Mouse (Mus musculus) MEL (cell line): ENCODE measurements around the gene Derl3. TPM values are rescaled to one million over a fixed set of nuclear protein-coding genes. Genes with fewer than 3 reads are reported as not detected.

ENCODE experiments used
- DNase-seq: peaks from one replicate; pipeline ENCODE4 v3.0.0; 2011; ENCODE audit warnings: low read depth, low spot score
- H3K27ac ChIP-seq: 2 replicates; pipeline ENCODE4 v1.5.1; 2012; ENCODE audit warnings: low read depth, mild to moderate bottlenecking, control low read depth, low read length, moderate library complexity; ENCODE audit not compliant: control insufficient read depth
- H3K27me3 ChIP-seq, 2 experiments: fragments of 150-350 bp in 1 of 2; sonication (generic) in 1 of 2; 2 replicates each; pipeline ENCODE4 v1.6.1; 2012; ENCODE audit warnings: low read length in 2 of 2, mild to moderate bottlenecking in 2 of 2, improper control_type of control experiment in 1 of 2, moderate library complexity in 1 of 2; ENCODE audit not compliant: insufficient read depth in 2 of 2, control insufficient read depth in 1 of 2
- H3K36me3 ChIP-seq, 2 experiments: 2 replicates each; pipeline ENCODE4 v1.6.1; 2012 to 2014; ENCODE audit warnings: low read length in 2 of 2, improper control_type of control experiment in 1 of 2, inconsistent platforms in 1 of 2, mild to moderate bottlenecking in 1 of 2; ENCODE audit not compliant: insufficient read depth in 2 of 2, control insufficient read depth in 1 of 2
- H3K4me1 ChIP-seq, 2 experiments: fragments of 150-350 bp in 1 of 2; sonication (generic) in 1 of 2; 2 replicates each; pipeline ENCODE4 v1.6.1; 2012; ENCODE audit warnings: low read length in 2 of 2, improper control_type of control experiment in 1 of 2, mild to moderate bottlenecking in 1 of 2; ENCODE audit not compliant: insufficient read depth in 2 of 2, control insufficient read depth in 1 of 2
- H3K4me3 ChIP-seq, 2 experiments: fragments of 150-350 bp in 1 of 2; sonication (generic) in 1 of 2; 2 replicates each; pipeline ENCODE4 v1.5.1; 2012; ENCODE audit warnings: low read depth in 2 of 2, low read length in 2 of 2, mild to moderate bottlenecking in 2 of 2, moderate library complexity in 2 of 2, control low read depth in 1 of 2, improper control_type of control experiment in 1 of 2; ENCODE audit not compliant: control insufficient read depth in 1 of 2, insufficient read depth in 1 of 2
- H3K79me2 ChIP-seq: 2 replicates; pipeline ENCODE4 v1.6.1; 2012; ENCODE audit warnings: mild to moderate bottlenecking, low read length, moderate library complexity; ENCODE audit not compliant: control insufficient read depth, poor library complexity, insufficient read depth
- H3K9ac ChIP-seq: 2 replicates; pipeline ENCODE4 v1.6.1; 2012; ENCODE audit warnings: low read depth, mild to moderate bottlenecking, control low read depth, low read length, moderate library complexity; ENCODE audit not compliant: control insufficient read depth, poor library complexity, severe bottlenecking
- H3K9me3 ChIP-seq: fragments of 150-350 bp; sonication (generic); replicated peaks from 2 replicates; pipeline ENCODE4 v1.6.1; 2012; ENCODE audit warnings: mild to moderate bottlenecking, low read length, improper control_type of control experiment, moderate library complexity; ENCODE audit not compliant: insufficient read depth
- CHD1 ChIP-seq: IDR thresholded peaks from 2 replicates; pipeline ENCODE4 v1.6.1; 2012; ENCODE audit warnings: low read depth, mild to moderate bottlenecking, inconsistent platforms, low read length, improper control_type of control experiment
- EP300 ChIP-seq, 2 experiments: IDR thresholded peaks; 2 replicates each; pipeline ENCODE4 v1.6.1; 2011; ENCODE audit warnings: improper control_type of control experiment in 2 of 2, low read length in 2 of 2, low read depth in 1 of 2, mild to moderate bottlenecking in 1 of 2
- ETS1 ChIP-seq: IDR thresholded peaks from 2 replicates; pipeline ENCODE4 v1.6.1; 2012; ENCODE audit warnings: low read depth, mild to moderate bottlenecking, inconsistent platforms, low read length, improper control_type of control experiment, moderate library complexity
- GABPA ChIP-seq: IDR thresholded peaks from 2 replicates; pipeline ENCODE4 v1.6.1; 2012; ENCODE audit warnings: low read depth, mild to moderate bottlenecking, inconsistent platforms, low read length, improper control_type of control experiment, moderate library complexity
- JUND ChIP-seq: IDR thresholded peaks from 2 replicates; pipeline ENCODE4 v1.6.1; 2011; ENCODE audit warnings: low read depth, mild to moderate bottlenecking, improper control_type of control experiment, low read length
- MAFK ChIP-seq: IDR thresholded peaks from 2 replicates; pipeline ENCODE4 v1.6.1; 2011; ENCODE audit warnings: low read depth, mild to moderate bottlenecking, low read length, improper control_type of control experiment, borderline replicate concordance
- MAX ChIP-seq: IDR thresholded peaks from 2 replicates; pipeline ENCODE4 v1.6.1; 2011; ENCODE audit warnings: low read length, improper control_type of control experiment
- MEF2A ChIP-seq: IDR thresholded peaks from 2 replicates; pipeline ENCODE4 v1.6.1; 2014; ENCODE audit warnings: low read depth, mild to moderate bottlenecking, inconsistent platforms, low read length, improper control_type of control experiment; ENCODE audit not compliant: poor library complexity, insufficient replicate concordance, severe bottlenecking; ENCODE audit errors: extremely low read depth
- MYB ChIP-seq: IDR thresholded peaks from 2 replicates; pipeline ENCODE4 v1.6.1; 2011; ENCODE audit warnings: mild to moderate bottlenecking, low read depth, low read length, improper control_type of control experiment
- MYC ChIP-seq: IDR thresholded peaks from 2 replicates; pipeline ENCODE4 v1.6.1; 2011; ENCODE audit warnings: low read depth, mild to moderate bottlenecking, low read length, improper control_type of control experiment, moderate library complexity
- NELFE ChIP-seq: IDR thresholded peaks from 2 replicates; pipeline ENCODE4 v1.6.1; 2011; ENCODE audit warnings: low read depth, low read length, improper control_type of control experiment
- NRF1 ChIP-seq: IDR thresholded peaks from 2 replicates; pipeline ENCODE4 v1.6.1; 2014; ENCODE audit warnings: low read depth, mild to moderate bottlenecking, inconsistent platforms, low read length, improper control_type of control experiment, moderate library complexity; ENCODE audit not compliant: poor library complexity, insufficient read depth, severe bottlenecking
- POLR2AphosphoS2 ChIP-seq: IDR thresholded peaks from 2 replicates; pipeline ENCODE4 v1.6.1; 2011; ENCODE audit warnings: low read length, improper control_type of control experiment
- TAL1 ChIP-seq: IDR thresholded peaks from 2 replicates; pipeline ENCODE4 v1.6.1; 2012; ENCODE audit warnings: mild to moderate bottlenecking, inconsistent platforms, low read length, moderate library complexity, mixed read lengths
- UBTF ChIP-seq: IDR thresholded peaks from 2 replicates; pipeline ENCODE4 v1.6.1; 2012; ENCODE audit warnings: low read depth, mild to moderate bottlenecking, inconsistent platforms, low read length, improper control_type of control experiment, moderate library complexity, borderline replicate concordance; ENCODE audit not compliant: insufficient read depth
- USF2 ChIP-seq, 2 experiments: IDR thresholded peaks; 2 replicates each; pipeline ENCODE4 v1.6.1; 2011 to 2012; ENCODE audit warnings: improper control_type of control experiment in 2 of 2, low read length in 2 of 2, borderline replicate concordance in 1 of 2, inconsistent platforms in 1 of 2, low read depth in 1 of 2, mild to moderate bottlenecking in 1 of 2; ENCODE audit not compliant: insufficient read depth in 1 of 2
- polyA plus RNA-seq, 2 experiments: library from polyadenylated mRNA; stranded (reverse) in 1 of 2; unstranded in 1 of 2; fragments of >175 nt in 1 of 2; fragments of >200 nt in 1 of 2; gene quantifications; 2 replicates each; pipeline versions ENCODE4 v1.2.1 to v1.2.4; 2012; ENCODE audit warnings: low replicate concordance in 2 of 2, low read depth in 1 of 2; ENCODE audit not compliant: insufficient read length in 2 of 2, insufficient read depth in 1 of 2, missing spikeins in 1 of 2
- total RNA-seq: library from RNA; depleted of rRNA; stranded (reverse); fragments of 300-350 nt; gene quantifications from 2 replicates; pipeline ENCODE4 v1.2.3, GENCODE M21; 2012; rRNA removed

Derl3 gene
- total and polyA plus RNA-seq, 3 experiments = 0.69 to 1.5 TPM; not detected in 1

- H3K27ac ChIP-seq = no peak overlapping the region
- H3K9ac ChIP-seq = no peak overlapping the region
- no peaks in the 10 kb centered on the region for H3K27me3 ChIP-seq
- TF ChIP-seq NELFE (no peak), TAL1 (no peak), POLR2AphosphoS2 (no peak), UBTF (no peak), MAFK (no peak), GABPA (no peak), CHD1 (no peak), ETS1 (no peak), JUND (no peak), MEF2A (no peak), MAX (no peak), NRF1 (no peak), MYB (no peak), USF2 (IDR thresholded peaks at IDR 0.05; ENCODE audit: borderline replicate concordance in 1 of 2, insufficient read depth in 1 of 2, low read depth in 1 of 2, low read length in 2 of 2) (no peak), MYC (no peak), EP300 (IDR thresholded peaks at IDR 0.05; ENCODE audit: low read depth in 1 of 2, low read length in 2 of 2) (no peak)
- no peak for DNase-seq
- no peaks in the 10 kb centered on the region for H3K79me2 ChIP-seq
- H3K4me3 ChIP-seq = no peak overlapping the region
- H3K9me3 ChIP-seq = no peaks in the 10 kb centered on the region
- H3K36me3 ChIP-seq = peaks cover 0 to 21% of the 10 kb centered on the region in 2 experiments; a peak in 2 of 4 replicates
- peaks cover 8 to 32% of the 10 kb centered on the region in 2 experiments for H3K4me1 ChIP-seq
Observed at GRCm38 (mm10) chr10:75944066-75944772, 51.0 kb downstream of the Derl3 start.

GRCm38 (mm10) chr10:75945213-75945612 lies 52.0 kb downstream of the Derl3 start:
- peaks cover under 1 to 24% of the 10 kb centered on the region in 2 experiments; a peak in 3 of 4 replicates for H3K4me1 ChIP-seq

More at GRCm38 (mm10) chr10:75945213-75945612, 52.0 kb downstream of the Derl3 start:
- no peak for DNase-seq
- Histone ChIP-seq H3K36me3 (peaks cover 0 to 12% of the 10 kb centered on the region in 2 experiments; a peak in 2 of 4 replicates), H3K4me3 (no peak overlapping the region), H3K27ac (no peak overlapping the region), H3K27me3 (no peaks in the 10 kb centered on the region; a peak in 1 of 4 replicates), H3K79me2 (no peaks in the 10 kb centered on the region), H3K9ac (no peak overlapping the region), H3K9me3 (no peaks in the 10 kb centered on the region)
- no peak for TF ChIP-seq POLR2AphosphoS2

Other genes with a start within 250 kb of the Derl3 start
- gene Susd2, start 249.4 kb upstream of the Derl3 start, total RNA-seq = 0.07 and 0.12 TPM in 2 replicates
- under 1 TPM in 1 of 2 experiments, not detected in 1; 0.15 TPM for gene Susd2, start 249.4 kb upstream of the Derl3 start, polyA plus RNA-seq
- 27.2 and 28.2 TPM in 2 replicates for gene Cabin1, start 129.1 kb upstream of the Derl3 start, total RNA-seq
- 100 to 1,000 TPM in 1 of 2 experiments, 10 to 100 TPM in 1; 54.9 to 115 TPM for gene Cabin1, start 129.1 kb upstream of the Derl3 start, polyA plus RNA-seq
- 45.1 and 48.8 TPM in 2 replicates for gene Ddt, start 120.0 kb upstream of the Derl3 start, total RNA-seq
- gene Ddt, start 120.0 kb upstream of the Derl3 start, polyA plus RNA-seq = 10 to 100 TPM in 1 of 2 experiments, not detected in 1; 63.4 TPM
- not detected in 2 replicates for gene Gm20441, start 112.5 kb upstream of the Derl3 start, total RNA-seq
- not detected for gene Gm20441, start 112.5 kb upstream of the Derl3 start, polyA plus RNA-seq
- gene Gstt3, start 112.0 kb upstream of the Derl3 start, total RNA-seq = 4.0 TPM in 2 replicates
- 10 to 100 TPM in 1 of 2 experiments, not detected in 1; 10.2 TPM for gene Gstt3, start 112.0 kb upstream of the Derl3 start, polyA plus RNA-seq
- gene Gstt1, start 94.8 kb upstream of the Derl3 start, total RNA-seq = 1.3 and 2.0 TPM in 2 replicates
- gene Gstt1, start 94.8 kb upstream of the Derl3 start, polyA plus RNA-seq = 1 to 10 TPM in 1 of 2 experiments, not detected in 1; 3.8 TPM
- not detected in 2 replicates for gene Gstt4, start 70.9 kb upstream of the Derl3 start, total RNA-seq
- gene Gstt4, start 70.9 kb upstream of the Derl3 start, polyA plus RNA-seq = not detected
- gene Gstt2, start 56.0 kb upstream of the Derl3 start, total RNA-seq = 4.3 and 4.9 TPM in 2 replicates
- 10 to 100 TPM in 1 of 2 experiments, not detected in 1; 10.9 TPM for gene Gstt2, start 56.0 kb upstream of the Derl3 start, polyA plus RNA-seq
- 862 and 1,292 TPM in 2 replicates for gene Mif, start 33.2 kb upstream of the Derl3 start, total RNA-seq
- gene Mif, start 33.2 kb upstream of the Derl3 start, polyA plus RNA-seq = 1,000 to 10,000 TPM in 1 of 2 experiments, 100 to 1,000 TPM in 1; 817 to 2,606 TPM
- 91.6 and 91.8 TPM in 2 replicates for gene Smarcb1, start 28.2 kb downstream of the Derl3 start, total RNA-seq
- gene Smarcb1, start 28.2 kb downstream of the Derl3 start, polyA plus RNA-seq = 1,000 to 10,000 TPM in 1 of 2 experiments, 100 to 1,000 TPM in 1; 117 to 2,689 TPM
- 143 and 158 TPM in 2 replicates for gene Chchd10, start 39.7 kb downstream of the Derl3 start, total RNA-seq
- 100 to 1,000 TPM in 1 of 2 experiments, not detected in 1; 428 TPM for gene Chchd10, start 39.7 kb downstream of the Derl3 start, polyA plus RNA-seq
- 1.3 and 1.5 TPM in 2 replicates for gene Mmp11, start 43.1 kb downstream of the Derl3 start, total RNA-seq
- 1 to 10 TPM in 1 of 2 experiments, not detected in 1; 5.9 TPM for gene Mmp11, start 43.1 kb downstream of the Derl3 start, polyA plus RNA-seq
- gene Gm867, start 47.3 kb downstream of the Derl3 start, total RNA-seq = 0.08 and 0.26 TPM in 2 replicates
- gene Gm867, start 47.3 kb downstream of the Derl3 start, polyA plus RNA-seq = 1 to 10 TPM in 1 of 2 experiments, not detected in 1; 1.6 TPM
- 0.27 TPM in 1 of 2 replicates, not detected in the other for gene Vpreb3, start 49.6 kb downstream of the Derl3 start, total RNA-seq
- under 1 TPM in 1 of 2 experiments, not detected in 1; 0.88 TPM for gene Vpreb3, start 49.6 kb downstream of the Derl3 start, polyA plus RNA-seq
- not detected in 2 replicates for gene Gm5134, start 61.1 kb downstream of the Derl3 start, total RNA-seq
- gene Gm5134, start 61.1 kb downstream of the Derl3 start, polyA plus RNA-seq = not detected
- gene Zfp280b, start 139.2 kb downstream of the Derl3 start, total RNA-seq = 7.9 and 9.0 TPM in 2 replicates
- 10 to 100 TPM in 1 of 2 experiments, not detected in 1; 18.6 TPM for gene Zfp280b, start 139.2 kb downstream of the Derl3 start, polyA plus RNA-seq
- not detected in 2 replicates for gene Slc5a4b, start 217.5 kb downstream of the Derl3 start, total RNA-seq
- gene Slc5a4b, start 217.5 kb downstream of the Derl3 start, polyA plus RNA-seq = under 1 TPM in 1 of 2 experiments, not detected in 1; 0.03 TPM